Mouse (Mus musculus) kidney, embryonic 15.5 days (tissue): Measurements from ENCODE around the gene Baz2b. TPM values are rescaled to one million over a fixed set of nuclear protein-coding genes. Genes with fewer than 3 reads are reported as not detected.
"Not testable (repeated sequence)": the region's sequence is repeated elsewhere in the genome, so short reads cannot be mapped to it uniquely, and the experiment has no call there.

Experiments used
- ATAC-seq: fragments of 200-750 bp; cut with Nextera tagmentation; replicated peaks from 2 replicates; pipeline ENCODE4 v1.8.0; 2017; ENCODE audit warnings: moderate TSS enrichment; ENCODE audit not compliant: low FRiP score
- H3K27ac ChIP-seq: fragments of 300-500 bp; sonication (generic); 2 replicates; pipeline ENCODE4 v1.5.1; 2015; ENCODE audit warnings: mild to moderate bottlenecking, inconsistent platforms
- H3K27me3 ChIP-seq: fragments of 300-500 bp; sonication (generic); 2 replicates; pipeline ENCODE4 v1.6.1; 2015; ENCODE audit warnings: inconsistent platforms
- H3K36me3 ChIP-seq: fragments of 300-500 bp; sonication (generic); 2 replicates; pipeline ENCODE4 v1.6.1; 2015; ENCODE audit warnings: inconsistent platforms
- H3K4me1 ChIP-seq: fragments of 300-500 bp; sonication (generic); 2 replicates; pipeline ENCODE4 v1.6.1; 2015; ENCODE audit warnings: inconsistent platforms
- H3K4me2 ChIP-seq: fragments of 300-500 bp; sonication (generic); 2 replicates; pipeline ENCODE4 v1.6.1; 2015; ENCODE audit warnings: moderate library complexity, mild to moderate bottlenecking, inconsistent platforms
- H3K4me3 ChIP-seq: fragments of 300-500 bp; sonication (generic); replicated peaks from 2 replicates; pipeline ENCODE4 v1.5.1; 2015; ENCODE audit warnings: mild to moderate bottlenecking, inconsistent platforms
- H3K9ac ChIP-seq: fragments of 300-500 bp; sonication (generic); 2 replicates; pipeline ENCODE4 v1.6.1; 2015; ENCODE audit warnings: mild to moderate bottlenecking, inconsistent platforms
- H3K9me3 ChIP-seq: fragments of 300-500 bp; sonication (generic); replicated peaks from 2 replicates; pipeline ENCODE4 v1.6.1; 2016; ENCODE audit warnings: inconsistent platforms
- WGBS: fragments of 180-500 bp; shearing (Covaris S2); methylation state at CpG from one replicate; pipeline ENCODE4 v1.1.7; 2015; ENCODE audit warnings: mixed read lengths; 5-methylcytosine and 5-hydroxymethylcytosine counted together
- polyA plus RNA-seq: library from polyadenylated mRNA; unstranded; fragments of >200 nt; fragmentation: Nextera tagmentation; extraction: Ambion mirVana; gene quantifications from 2 replicates; pipeline ENCODE4 v1.2.1, GENCODE M21; 2015

Baz2b gene
- polyA plus RNA-seq, 1 experiment from 2014 or later, result 55.3 TPM

GRCm38 (mm10) chr2:59852916-59853315 lies 356.7 kb downstream of the Baz2b start:
- H3K27ac ChIP-seq, result no peak overlapping the region
- ATAC-seq, result no peak
- H3K4me1 ChIP-seq, result no peaks in the 10 kb centered on the region
- no peaks in the 10 kb centered on the region for H3K27me3 ChIP-seq
- H3K9me3 ChIP-seq, result no peaks in the 10 kb centered on the region
- 82% methylated on average over 11 of the region's 11 CpGs for WGBS
- H3K36me3 ChIP-seq, result peaks cover 32% of the 10 kb centered on the region
- no peak overlapping the region for H3K4me2 ChIP-seq
- no peak overlapping the region for H3K9ac ChIP-seq
- H3K4me3 ChIP-seq, result no peak overlapping the region

DNA sequence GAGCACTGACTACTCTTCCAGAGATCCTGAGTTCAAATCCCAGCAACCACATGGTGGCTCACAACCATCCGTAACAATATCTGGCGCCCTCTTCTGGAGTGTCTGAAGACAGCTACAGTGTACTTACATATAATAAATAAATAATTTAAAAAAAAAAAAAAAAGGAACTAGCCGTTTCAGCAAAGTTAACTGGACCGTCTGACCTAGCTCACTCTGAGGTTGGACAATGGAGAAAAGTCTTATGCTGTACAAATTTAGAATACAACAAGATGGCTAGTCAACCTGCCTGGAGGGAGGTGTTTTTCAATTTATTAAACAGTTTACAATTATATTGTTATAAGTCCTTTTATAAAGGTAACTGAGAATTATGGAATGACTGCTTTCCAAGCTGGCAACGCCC lies 357.8 kb downstream of the Baz2b start:
- H3K9me3 ChIP-seq, H3K9ac ChIP-seq, H3K4me2 ChIP-seq, H3K4me3 ChIP-seq, H3K27me3 ChIP-seq, H3K4me1 ChIP-seq, H3K27ac ChIP-seq, ATAC-seq: not testable (repeated sequence)
- H3K36me3 ChIP-seq, result peaks cover 22% of the 10 kb centered on the region
- 89% methylated on average over 4 of the region's 5 CpGs for WGBS

Other genes starting within 250 kb of the Baz2b start
- gene March7, start within 50 bp of the Baz2b start, polyA plus RNA-seq, result 71.5 and 72.6 TPM in 2 replicates
- gene Cd302, start 74.6 kb upstream of the Baz2b start, polyA plus RNA-seq, result 43.6 and 47.2 TPM in 2 replicates
- 2.8 and 3.5 TPM in 2 replicates for gene Ly75, start 173.5 kb upstream of the Baz2b start, polyA plus RNA-seq